Mouse (Mus musculus): ENCODE measurements around the gene M6pr. TPM values are rescaled to one million over a fixed set of nuclear protein-coding genes. Genes with fewer than 3 reads are reported as not detected.
"Not testable (repeated sequence)": the region's sequence is repeated elsewhere in the genome, so short reads cannot be mapped to it uniquely, and the experiment has no call there.

M6pr gene
- polyA plus RNA-seq, 1 experiment from 2014 or later = 63.1 TPM

DNA sequence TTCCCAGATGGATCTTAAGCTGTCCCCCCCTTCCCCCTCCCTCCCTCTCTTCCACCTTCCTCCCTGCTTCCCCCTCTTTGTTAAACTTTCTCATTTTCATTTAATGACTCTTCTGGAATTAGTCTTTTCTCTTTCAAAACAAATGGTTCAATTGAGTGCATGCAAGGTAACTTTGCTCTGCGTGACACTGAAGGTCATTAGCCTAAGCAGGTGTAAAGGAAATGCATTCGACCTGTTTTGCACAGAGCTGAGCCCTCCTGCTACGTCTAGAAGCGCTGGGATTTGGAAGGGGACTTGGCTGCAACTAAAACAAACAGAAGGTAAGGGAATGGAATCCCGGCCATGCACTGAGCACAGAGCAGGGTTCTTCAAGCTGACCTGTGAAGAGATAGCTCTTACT is 33.6 kb downstream of the M6pr start:
- H3K4me1 ChIP-seq (ENCODE audit: control insufficient read depth, insufficient read depth, low read length) = peaks cover 17% of the 10 kb centered on the region
- DNase-seq (ENCODE audit: low spot score) (no peak), ATAC-seq (no peak)
- H3K27ac ChIP-seq (ENCODE audit: low read depth, low read length) = no peak overlapping the region
- 12% methylated on average over 5 of the region's 5 CpGs for WGBS
- H3K36me3 ChIP-seq (ENCODE audit: control insufficient read depth, insufficient read depth, low read length) = no peaks in the 10 kb centered on the region
- H3K4me3 ChIP-seq (ENCODE audit: low read depth, low read length) = no peak overlapping the region
- H3K4me2 ChIP-seq (ENCODE audit: low read length) = no peak overlapping the region
- H3K27me3 ChIP-seq (replicated peaks; ENCODE audit: control insufficient read depth, insufficient read depth, low read length) = no peaks in the 10 kb centered on the region
- no peak overlapping the region for H3K9ac ChIP-seq (ENCODE audit: low read length)
- H3K9me3 ChIP-seq (replicated peaks; ENCODE audit: control insufficient read depth, low read length) = no peaks in the 10 kb centered on the region

DNA sequence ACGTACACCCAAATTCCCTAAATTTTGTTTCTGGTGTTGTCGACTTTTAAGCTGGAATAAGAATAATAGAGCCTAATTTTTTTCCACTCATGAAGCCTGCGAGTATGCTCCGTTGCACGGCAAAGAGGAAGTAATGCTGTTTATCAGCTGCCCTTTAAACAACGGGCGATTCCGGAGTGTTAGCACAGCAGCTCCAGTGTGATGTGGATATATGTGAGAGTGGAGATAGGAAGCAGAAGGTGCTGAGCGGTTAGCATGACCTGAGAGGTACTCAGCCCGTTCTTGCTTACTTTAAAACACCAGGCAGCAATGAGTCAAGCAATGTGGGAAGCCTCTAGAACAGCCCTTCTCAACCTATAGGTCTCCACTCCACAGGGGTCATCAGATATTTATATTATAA is 35.2 kb downstream of the M6pr start:
- no peaks in the 10 kb centered on the region for H3K9me3 ChIP-seq (replicated peaks; ENCODE audit: control insufficient read depth, low read length)
- H3K4me3 ChIP-seq (ENCODE audit: low read depth, low read length) = no peak overlapping the region
- no peak overlapping the region for H3K9ac ChIP-seq (ENCODE audit: low read length)
- H3K4me1 ChIP-seq (ENCODE audit: control insufficient read depth, insufficient read depth, low read length) = peaks cover 5% of the 10 kb centered on the region
- H3K27me3 ChIP-seq (replicated peaks; ENCODE audit: control insufficient read depth, insufficient read depth, low read length) = no peaks in the 10 kb centered on the region
- ATAC-seq (no peak), DNase-seq (ENCODE audit: low spot score) (no peak)
- H3K27ac ChIP-seq (ENCODE audit: low read depth, low read length) = no peak overlapping the region
- H3K36me3 ChIP-seq (ENCODE audit: control insufficient read depth, insufficient read depth, low read length) = no peaks in the 10 kb centered on the region
- H3K4me2 ChIP-seq (ENCODE audit: low read length) = no peak overlapping the region
- 60% methylated on average over 10 of the region's 10 CpGs for whole genome bisulfite sequencing

DNA sequence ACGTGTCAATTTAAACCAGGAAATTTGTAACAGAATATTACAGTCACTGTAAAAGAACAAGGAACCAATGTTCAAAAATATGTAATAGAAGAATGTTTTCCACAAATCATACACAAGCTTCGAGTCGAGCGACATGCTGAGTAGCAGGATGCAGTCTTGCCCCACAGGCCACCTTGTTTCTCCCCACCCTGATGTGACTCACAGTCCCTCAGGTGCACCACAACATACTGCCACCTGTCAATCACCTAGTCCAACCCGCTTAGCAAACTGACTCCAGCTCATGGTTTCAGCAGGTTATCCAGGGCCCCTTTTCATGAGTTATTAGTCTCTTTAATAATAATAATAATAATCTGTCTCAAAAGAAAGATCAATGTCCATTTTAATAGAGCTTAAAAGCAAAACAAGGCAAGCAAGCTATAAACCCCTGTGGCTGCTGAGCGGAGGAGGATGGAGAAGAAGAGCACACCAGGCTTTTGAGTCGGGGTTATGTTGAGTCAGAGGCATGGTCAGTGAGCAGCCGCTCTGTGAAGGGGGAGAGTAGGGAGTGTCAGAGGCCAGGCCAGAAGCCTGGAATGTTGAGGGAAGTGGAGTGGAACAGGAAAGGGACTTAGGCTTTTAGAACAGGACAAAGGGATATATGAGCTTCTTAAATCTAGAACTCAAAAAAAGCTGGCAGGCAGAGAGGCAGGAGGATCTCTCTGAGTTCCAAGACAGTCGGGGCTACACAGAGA is 36.0 kb downstream of the M6pr start:
- WGBS = 52% methylated on average over 9 of the region's 9 CpGs
- no peak for ATAC-seq
- H3K36me3 ChIP-seq (ENCODE audit: control insufficient read depth, insufficient read depth, low read length) = no peaks in the 10 kb centered on the region

DNA sequence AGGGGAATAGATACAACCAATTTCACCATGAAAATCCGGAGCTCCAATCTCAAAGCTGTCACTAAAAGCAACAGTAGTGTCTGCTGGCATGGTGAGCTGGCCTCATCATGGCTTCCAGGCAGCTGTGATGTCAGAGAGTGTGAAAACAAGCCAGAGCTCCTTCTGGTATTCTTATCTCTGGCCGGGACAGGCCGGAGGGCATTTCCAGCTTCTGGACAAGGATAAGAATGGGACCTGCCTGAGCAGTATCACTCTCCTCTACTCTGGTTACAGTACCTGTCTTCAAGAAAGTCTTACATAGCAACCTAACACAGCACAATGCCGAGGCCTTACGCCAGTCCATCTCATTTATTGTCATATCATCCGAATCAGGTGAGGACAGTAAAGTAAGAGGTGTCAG is 37.2 kb downstream of the M6pr start:
- Histone ChIP-seq H3K27me3 (replicated peaks; ENCODE audit: control insufficient read depth, insufficient read depth, low read length) (no peaks in the 10 kb centered on the region), H3K4me3 (ENCODE audit: low read depth, low read length) (no peak overlapping the region), H3K27ac (ENCODE audit: low read depth, low read length) (no peak overlapping the region), H3K36me3 (ENCODE audit: control insufficient read depth, insufficient read depth, low read length) (no peaks in the 10 kb centered on the region), H3K4me2 (ENCODE audit: low read length) (no peak overlapping the region), H3K9me3 (replicated peaks; ENCODE audit: control insufficient read depth, low read length) (no peaks in the 10 kb centered on the region), H3K4me1 (ENCODE audit: control insufficient read depth, insufficient read depth, low read length) (peaks cover 4% of the 10 kb centered on the region; the same call in 1 of the 2 replicates), H3K9ac (ENCODE audit: low read length) (no peak overlapping the region)
- no peak for ATAC-seq
- DNase-seq (ENCODE audit: low spot score) = no peak
- 86% methylated on average over 6 of the region's 6 CpGs for WGBS

More for the DNA sequence above, 36.0 kb downstream of the M6pr start:
- H3K9ac ChIP-seq (ENCODE audit: low read length) = no peak overlapping the region
- H3K27me3 ChIP-seq (replicated peaks; ENCODE audit: control insufficient read depth, insufficient read depth, low read length) = no peaks in the 10 kb centered on the region
- no peaks in the 10 kb centered on the region for H3K9me3 ChIP-seq (replicated peaks; ENCODE audit: control insufficient read depth, low read length)
- no peak overlapping the region for H3K27ac ChIP-seq (ENCODE audit: low read depth, low read length)
- H3K4me3 ChIP-seq (ENCODE audit: low read depth, low read length) = no peak overlapping the region
- no peak overlapping the region for H3K4me2 ChIP-seq (ENCODE audit: low read length)
- DNase-seq (ENCODE audit: low spot score) = no peak
- H3K4me1 ChIP-seq (ENCODE audit: control insufficient read depth, insufficient read depth, low read length) = peaks cover 4% of the 10 kb centered on the region; the same call in 1 of the 2 replicates

DNA sequence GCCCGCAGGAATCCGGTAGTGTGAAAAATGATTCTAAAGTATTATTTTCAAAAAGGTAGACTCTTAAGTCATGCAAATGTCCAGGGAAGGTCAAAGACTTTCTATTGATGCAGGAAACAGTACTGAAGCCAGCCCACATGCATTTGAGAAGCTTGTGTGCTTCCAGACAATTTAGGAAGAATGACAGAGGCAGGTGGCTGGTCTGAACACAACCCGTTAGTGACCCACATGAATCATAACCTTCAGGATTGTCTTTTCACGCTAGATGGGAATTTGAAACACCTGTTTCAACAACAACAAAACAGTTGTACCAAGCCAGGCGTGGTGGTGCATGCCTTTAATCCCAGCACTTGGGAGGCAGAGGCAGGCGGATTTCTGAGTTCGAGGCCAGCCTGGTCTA is 37.9 kb downstream of the M6pr start:
- DNase-seq (ENCODE audit: low spot score) (no peak), ATAC-seq (no peak)
- H3K27me3 ChIP-seq (replicated peaks; ENCODE audit: control insufficient read depth, insufficient read depth, low read length) = no peaks in the 10 kb centered on the region
- H3K27ac ChIP-seq (ENCODE audit: low read depth, low read length) = no peak overlapping the region
- H3K36me3 ChIP-seq (ENCODE audit: control insufficient read depth, insufficient read depth, low read length) = no peaks in the 10 kb centered on the region
- 78% methylated on average over 7 of the region's 7 CpGs for WGBS
- no peak overlapping the region for H3K9ac ChIP-seq (ENCODE audit: low read length)
- no peak overlapping the region for H3K4me2 ChIP-seq (ENCODE audit: low read length)
- no peaks in the 10 kb centered on the region; the same call in 1 of the 2 replicates for H3K4me1 ChIP-seq (ENCODE audit: control insufficient read depth, insufficient read depth, low read length)
- no peak overlapping the region for H3K4me3 ChIP-seq (ENCODE audit: low read depth, low read length)
- H3K9me3 ChIP-seq (replicated peaks; ENCODE audit: control insufficient read depth, low read length) = no peaks in the 10 kb centered on the region

DNA sequence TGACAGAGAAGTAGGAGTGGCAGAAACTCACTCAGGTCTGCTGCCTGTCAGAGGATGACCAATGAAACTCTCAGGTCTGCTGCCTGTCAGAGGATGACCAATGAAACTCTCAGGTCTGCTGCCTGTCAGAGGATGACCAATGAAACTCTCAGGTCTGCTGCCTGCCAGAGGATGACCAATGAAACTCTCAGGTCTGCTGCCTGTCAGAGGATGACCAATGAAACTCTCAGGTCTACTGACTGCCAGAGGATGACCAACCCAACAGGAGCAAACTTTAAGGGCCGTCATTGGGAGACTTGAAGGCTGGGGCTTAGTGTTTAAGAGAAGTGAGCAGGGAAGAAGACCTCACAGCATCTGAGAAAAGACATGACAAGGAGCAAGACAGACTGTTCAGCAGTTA is 38.8 kb downstream of the M6pr start:
- WGBS = 85% methylated on average over 1 of the region's 1 CpGs
- not testable (repeated sequence) for H3K4me3 ChIP-seq (ENCODE audit: low read depth, low read length); H3K27me3 ChIP-seq (replicated peaks; ENCODE audit: control insufficient read depth, insufficient read depth, low read length); H3K9ac ChIP-seq (ENCODE audit: low read length); H3K27ac ChIP-seq (ENCODE audit: low read depth, low read length); H3K4me2 ChIP-seq (ENCODE audit: low read length); H3K9me3 ChIP-seq (replicated peaks; ENCODE audit: control insufficient read depth, low read length); ATAC-seq; H3K36me3 ChIP-seq (ENCODE audit: control insufficient read depth, insufficient read depth, low read length); DNase-seq (ENCODE audit: low spot score); H3K4me1 ChIP-seq (ENCODE audit: control insufficient read depth, insufficient read depth, low read length)

DNA sequence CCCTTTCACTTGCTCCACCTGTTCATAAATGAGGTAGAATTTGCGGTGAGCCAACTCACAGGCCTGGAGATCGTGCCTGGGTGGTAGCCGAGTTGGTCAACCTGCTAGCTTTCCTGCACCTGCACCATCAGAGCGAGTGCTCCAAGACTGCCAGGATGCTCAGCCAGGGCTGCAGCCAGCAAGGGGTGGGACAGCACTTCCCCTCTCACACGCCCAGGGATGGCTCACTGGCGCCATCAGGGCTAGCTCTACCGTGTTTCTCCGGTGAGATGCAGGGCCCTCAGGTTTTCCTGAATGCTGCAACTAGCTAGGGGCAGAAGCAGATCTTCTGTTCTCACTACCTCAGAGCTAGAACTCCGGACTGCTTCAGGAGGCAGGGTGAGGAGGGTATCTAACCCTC is 47.4 kb downstream of the M6pr start:
- 69% methylated on average over 9 of the region's 9 CpGs for WGBS
- no peaks in the 10 kb centered on the region for H3K27me3 ChIP-seq (replicated peaks; ENCODE audit: control insufficient read depth, insufficient read depth, low read length)
- H3K4me3 ChIP-seq (ENCODE audit: low read depth, low read length) = no peak overlapping the region
- DNase-seq (ENCODE audit: low spot score) (no peak), ATAC-seq (no peak)
- H3K9ac ChIP-seq (ENCODE audit: low read length) = no peak overlapping the region
- H3K4me2 ChIP-seq (ENCODE audit: low read length) = no peak overlapping the region
- no peaks in the 10 kb centered on the region for H3K4me1 ChIP-seq (ENCODE audit: control insufficient read depth, insufficient read depth, low read length)
- no peak overlapping the region for H3K27ac ChIP-seq (ENCODE audit: low read depth, low read length)
- no peaks in the 10 kb centered on the region for H3K36me3 ChIP-seq (ENCODE audit: control insufficient read depth, insufficient read depth, low read length)
- no peaks in the 10 kb centered on the region for H3K9me3 ChIP-seq (replicated peaks; ENCODE audit: control insufficient read depth, low read length)

DNA sequence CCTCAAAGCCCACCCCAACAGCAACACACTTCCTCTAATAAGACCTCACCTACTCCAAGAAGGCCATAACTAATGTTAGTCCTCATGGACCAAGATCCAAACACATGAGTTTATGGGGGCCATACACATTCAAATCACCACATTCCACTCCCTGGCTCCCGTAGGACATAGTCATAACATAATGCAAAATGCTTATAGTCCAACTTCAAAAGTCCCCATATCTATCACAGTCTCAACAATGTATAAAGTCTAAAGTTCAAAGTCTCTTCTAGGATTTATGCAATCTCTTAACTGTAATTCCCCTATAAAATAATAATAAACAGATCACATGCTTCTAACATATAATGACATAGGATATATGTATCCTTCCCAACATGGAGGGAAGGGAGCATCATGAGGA is 48.6 kb downstream of the M6pr start:
- no peak overlapping the region for H3K9ac ChIP-seq (ENCODE audit: low read length)
- no peaks in the 10 kb centered on the region for H3K27me3 ChIP-seq (replicated peaks; ENCODE audit: control insufficient read depth, insufficient read depth, low read length)
- H3K36me3 ChIP-seq (ENCODE audit: control insufficient read depth, insufficient read depth, low read length) = no peaks in the 10 kb centered on the region
- H3K4me3 ChIP-seq (ENCODE audit: low read depth, low read length) = no peak overlapping the region
- H3K4me2 ChIP-seq (ENCODE audit: low read length) = no peak overlapping the region
- H3K4me1 ChIP-seq (ENCODE audit: control insufficient read depth, insufficient read depth, low read length) = no peaks in the 10 kb centered on the region
- no peaks in the 10 kb centered on the region for H3K9me3 ChIP-seq (replicated peaks; ENCODE audit: control insufficient read depth, low read length)
- DNase-seq (ENCODE audit: low spot score) (no peak), ATAC-seq (no peak)
- 97% methylated on average over 1 of the region's 1 CpGs for WGBS
- H3K27ac ChIP-seq (ENCODE audit: low read depth, low read length) = no peak overlapping the region

DNA sequence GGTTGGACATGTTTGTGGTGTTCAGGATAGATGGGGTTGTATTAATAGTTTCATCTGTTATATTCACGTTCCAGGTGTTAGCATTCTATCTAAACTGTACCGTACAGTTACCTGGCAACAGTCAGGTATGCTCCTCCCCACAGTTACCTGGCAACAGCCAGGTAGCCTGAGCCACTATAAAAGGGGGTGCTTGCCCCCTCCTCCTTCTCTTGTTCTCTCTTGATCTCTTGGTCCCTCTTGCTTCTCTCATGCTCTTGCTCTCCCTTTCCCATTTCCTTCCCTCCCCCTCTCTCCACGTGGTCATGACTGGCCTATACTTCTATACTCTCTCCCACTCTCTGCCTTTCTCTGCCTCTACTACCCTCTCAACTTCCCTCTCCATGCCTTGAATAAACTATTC is 57.2 kb downstream of the M6pr start:
- Histone ChIP-seq H3K9me3 (replicated peaks; ENCODE audit: control insufficient read depth, low read length) (no peaks in the 10 kb centered on the region), H3K27me3 (replicated peaks; ENCODE audit: control insufficient read depth, insufficient read depth, low read length) (no peaks in the 10 kb centered on the region), H3K9ac (ENCODE audit: low read length) (no peak overlapping the region), H3K27ac (ENCODE audit: low read depth, low read length) (no peak overlapping the region), H3K36me3 (ENCODE audit: control insufficient read depth, insufficient read depth, low read length) (no peaks in the 10 kb centered on the region), H3K4me1 (ENCODE audit: control insufficient read depth, insufficient read depth, low read length) (no peaks in the 10 kb centered on the region), H3K4me3 (ENCODE audit: low read depth, low read length) (no peak overlapping the region), H3K4me2 (ENCODE audit: low read length) (no peak overlapping the region)
- WGBS = 61% methylated on average over 3 of the region's 3 CpGs
- ATAC-seq = no peak
- no peak for DNase-seq (ENCODE audit: low spot score)

Data from forebrain, embryonic 14.5 days (tissue).